Comparison of ENCODE assay signal across 21 mouse cellular contexts in genomic region chr6:125888596-125888995, GRCm38 (mm10).
A peak's percentile ranks its signal among the peaks of the same experiment; 100 is the strongest.
DNase-seq lines count a peak whose midpoint lies in the region; ATAC-seq lines count a peak whose summit lies in the region.
"Had no signal": no experiment of that assay in that cellular context is flagged by ENCODE, and none has a peak within 500 bp of the region (broad histone marks: within the 10 kb centered on the region; RNA-seq: fewer than 3 reads in every experiment).

No protein-coding gene starts in this region.

- H3K27me3 ChIP-seq in forebrain, embryonic 10.5 days (ENCODE audit: poor library complexity, severe bottlenecking) = no peaks in the 10 kb centered on the region
- no peaks in the 10 kb centered on the region for H3K27me3 ChIP-seq in forebrain, embryonic 12.5 days
- no peaks in the 10 kb centered on the region for H3K27me3 ChIP-seq in heart, embryonic 10.5 days (ENCODE audit: insufficient read depth, poor library complexity, severe bottlenecking)
- H3K27me3 ChIP-seq in neural tube, embryonic 15.5 days (replicated peaks) = no peaks in the 10 kb centered on the region

- WGBS in forebrain, embryonic 10.5 days = 88% methylated on average over 1 of the region's 1 CpGs
- 92% methylated on average over 1 of the region's 1 CpGs for WGBS in forebrain, embryonic 12.5 days
- WGBS in heart, embryonic 10.5 days = 83% methylated on average over 1 of the region's 1 CpGs
- 95% methylated on average over 1 of the region's 1 CpGs for WGBS in neural tube, embryonic 15.5 days

- H3K4me1 ChIP-seq in forebrain, embryonic 10.5 days = peaks cover 2% of the 10 kb centered on the region
- no peaks in the 10 kb centered on the region for H3K4me1 ChIP-seq in forebrain, embryonic 12.5 days
- no peaks in the 10 kb centered on the region for H3K4me1 ChIP-seq in heart, embryonic 10.5 days
- H3K4me1 ChIP-seq in neural tube, embryonic 15.5 days = no peaks in the 10 kb centered on the region

- no peak overlapping the region for H3K27ac ChIP-seq in forebrain, embryonic 10.5 days
- H3K27ac ChIP-seq in forebrain, embryonic 12.5 days = no peak overlapping the region
- H3K27ac ChIP-seq in heart, embryonic 10.5 days = no peak overlapping the region
- H3K27ac ChIP-seq in neural tube, embryonic 15.5 days (replicated peaks) = no peak overlapping the region

- peak; percentile 2 for DNase-seq in forebrain, embryonic 10.5 days (ENCODE audit: extremely low spot score, low spot score)
- DNase-seq in heart, adult 11 months = peak; percentile 64
- DNase-seq in heart, postnatal 14 days = no peak
- peak; percentile 53 for DNase-seq in heart, embryonic 10.5 days (ENCODE audit: low spot score)
- DNase-seq in heart, postnatal 10 days = no peak
- peak; percentile 4 for DNase-seq in neural tube, embryonic 10.5 days (ENCODE audit: extremely low spot score, low spot score)
- DNase-seq: adrenal gland, adult 2 months; adrenal gland, adult 8-10 months; adrenal gland, postnatal 10 days; adrenal gland, postnatal 14 days; adrenal gland, postnatal 25 days; adrenal gland, postnatal 36 days; B cell, adult 2 months; cerebellum, adult 11 months; cerebellum, adult 11-12 months had no signal

- H3K4me3 ChIP-seq in forebrain, embryonic 10.5 days = no peak overlapping the region
- H3K4me3 ChIP-seq in forebrain, embryonic 12.5 days (replicated peaks) = no peak overlapping the region
- no peak overlapping the region for H3K4me3 ChIP-seq in heart, embryonic 10.5 days
- no peak overlapping the region for H3K4me3 ChIP-seq in neural tube, embryonic 15.5 days (replicated peaks)

- H3K4me2 ChIP-seq in forebrain, embryonic 12.5 days = no peak overlapping the region
- no peak overlapping the region for H3K4me2 ChIP-seq in neural tube, embryonic 15.5 days

- no peaks in the 10 kb centered on the region for H3K36me3 ChIP-seq in forebrain, embryonic 10.5 days (replicated peaks)
- no peaks in the 10 kb centered on the region for H3K36me3 ChIP-seq in forebrain, embryonic 12.5 days (replicated peaks)
- H3K36me3 ChIP-seq in heart, embryonic 10.5 days = no peaks in the 10 kb centered on the region
- H3K36me3 ChIP-seq in neural tube, embryonic 15.5 days = no peaks in the 10 kb centered on the region
- H3K36me3 ChIP-seq: G1E had no signal

- no peak overlapping the region for H3K9ac ChIP-seq in forebrain, embryonic 12.5 days
- H3K9ac ChIP-seq in neural tube, embryonic 15.5 days (replicated peaks) = no peak overlapping the region

- ATAC-seq in forebrain, embryonic 12.5 days (ENCODE audit: low FRiP score) = no peak
- ATAC-seq in neural tube, embryonic 15.5 days (ENCODE audit: low FRiP score) = no peak
- ATAC-seq: activated CD4-positive, CD25-positive, alpha-beta regulatory T cell, adult 4 months; CD4-positive, CD25-positive, alpha-beta regulatory T cell, adult 4 months; Patski had no signal

- H3K9me3 ChIP-seq in forebrain, embryonic 10.5 days = peaks cover 5% of the 10 kb centered on the region; the same call in 1 of the 2 replicates
- no peaks in the 10 kb centered on the region for H3K9me3 ChIP-seq in forebrain, embryonic 12.5 days
- no peaks in the 10 kb centered on the region for H3K9me3 ChIP-seq in heart, embryonic 10.5 days
- H3K9me3 ChIP-seq in neural tube, embryonic 15.5 days (replicated peaks) = no peaks in the 10 kb centered on the region; the same call in 1 of the 2 replicates

- intact Hi-C loops in heart, postnatal 14 days (cut with DNase I) = no loop called here
- intact Hi-C loops in heart, postnatal 10 days (cut with DNase I) = no loop called here

Comparison
In these comparisons a context has a peak if more than half of its experiments do, and no peak if none do; other contexts are left out.
1. DNase-seq: peak in forebrain, embryonic 10.5 days (single experiment), heart, adult 11 months (single experiment), heart, embryonic 10.5 days (single experiment) and neural tube, embryonic 10.5 days (single experiment); none in heart, postnatal 14 days (0 of 2) and heart, postnatal 10 days (0 of 2).